Comparison of ENCODE assay signal across 16 mouse cellular contexts in genomic region chr13:70464996-70465395, GRCm38 (mm10).
"Had no signal": no experiment of that assay in that cellular context is flagged by ENCODE, and none has a peak within 500 bp of the region (broad histone marks: within the 10 kb centered on the region; RNA-seq: fewer than 3 reads in every experiment).

No protein-coding gene starts in this region.

- H3K9me3 ChIP-seq: midbrain, embryonic 13.5 days; neural tube, embryonic 13.5 days; stomach, embryonic 15.5 days had no signal

- H3K36me3 ChIP-seq: midbrain, embryonic 13.5 days; neural tube, embryonic 13.5 days; stomach, embryonic 15.5 days had no signal

- H3K9ac ChIP-seq: liver, embryonic 14.5 days; midbrain, embryonic 13.5 days; neural tube, embryonic 13.5 days; stomach, embryonic 15.5 days had no signal

- ATAC-seq: lung, postnatal 0 days; midbrain, embryonic 13.5 days had no signal

- H3K4me2 ChIP-seq: midbrain, embryonic 13.5 days; neural tube, embryonic 13.5 days; stomach, embryonic 15.5 days had no signal

- H3K27me3 ChIP-seq: megakaryocyte, embryonic 14.5 days; midbrain, embryonic 13.5 days; neural tube, embryonic 13.5 days; stomach, embryonic 15.5 days had no signal

- H3K27ac ChIP-seq: layer of hippocampus, adult 2 months; liver, embryonic 14.5 days; macrophage; midbrain, embryonic 13.5 days; neural tube, embryonic 13.5 days; stomach, embryonic 15.5 days had no signal

- DNase-seq: kidney, adult 18-20 months; kidney, postnatal 10 days; kidney, postnatal 4 days; left cerebral cortex, postnatal 4 days; lung, adult 18-20 months; right cerebral cortex, postnatal 14 days; thymus, adult 2 months; thymus, postnatal 25 days had no signal

- H3K4me1 ChIP-seq: megakaryocyte, embryonic 14.5 days; neural tube, embryonic 13.5 days; stomach, embryonic 15.5 days had no signal

- H3K4me3 ChIP-seq: layer of hippocampus, adult 2 months; megakaryocyte, embryonic 14.5 days; midbrain, embryonic 13.5 days; neural tube, embryonic 13.5 days; stomach, embryonic 15.5 days had no signal
